Mouse (Mus musculus) kidney, embryonic 15.5 days (tissue): ENCODE measurements around the gene Bst2. TPM values are rescaled to one million over a fixed set of nuclear protein-coding genes. Genes with fewer than 3 reads are reported as not detected.

Experiments used
- ATAC-seq: fragments of 200-750 bp; cut with Nextera tagmentation; replicated peaks from 2 replicates; pipeline ENCODE4 v1.8.0; 2017; ENCODE audit warnings: moderate TSS enrichment; ENCODE audit not compliant: low FRiP score
- H3K27ac ChIP-seq: fragments of 300-500 bp; sonication (generic); 2 replicates; pipeline ENCODE4 v1.5.1; 2015; ENCODE audit warnings: mild to moderate bottlenecking, inconsistent platforms
- H3K27me3 ChIP-seq: fragments of 300-500 bp; sonication (generic); 2 replicates; pipeline ENCODE4 v1.6.1; 2015; ENCODE audit warnings: inconsistent platforms
- H3K36me3 ChIP-seq: fragments of 300-500 bp; sonication (generic); 2 replicates; pipeline ENCODE4 v1.6.1; 2015; ENCODE audit warnings: inconsistent platforms
- H3K4me1 ChIP-seq: fragments of 300-500 bp; sonication (generic); 2 replicates; pipeline ENCODE4 v1.6.1; 2015; ENCODE audit warnings: inconsistent platforms
- H3K4me2 ChIP-seq: fragments of 300-500 bp; sonication (generic); 2 replicates; pipeline ENCODE4 v1.6.1; 2015; ENCODE audit warnings: moderate library complexity, mild to moderate bottlenecking, inconsistent platforms
- H3K4me3 ChIP-seq: fragments of 300-500 bp; sonication (generic); replicated peaks from 2 replicates; pipeline ENCODE4 v1.5.1; 2015; ENCODE audit warnings: mild to moderate bottlenecking, inconsistent platforms
- H3K9ac ChIP-seq: fragments of 300-500 bp; sonication (generic); 2 replicates; pipeline ENCODE4 v1.6.1; 2015; ENCODE audit warnings: mild to moderate bottlenecking, inconsistent platforms
- H3K9me3 ChIP-seq: fragments of 300-500 bp; sonication (generic); replicated peaks from 2 replicates; pipeline ENCODE4 v1.6.1; 2016; ENCODE audit warnings: inconsistent platforms
- WGBS: fragments of 180-500 bp; shearing (Covaris S2); methylation state at CpG from one replicate; pipeline ENCODE4 v1.1.7; 2015; ENCODE audit warnings: mixed read lengths; 5-methylcytosine and 5-hydroxymethylcytosine counted together
- polyA plus RNA-seq: library from polyadenylated mRNA; unstranded; fragments of >200 nt; fragmentation: Nextera tagmentation; extraction: Ambion mirVana; gene quantifications from 2 replicates; pipeline ENCODE4 v1.2.1, GENCODE M21; 2015

Gene Bst2
- polyA plus RNA-seq, 1 experiment from 2014 or later: 53.0 TPM

DNA sequence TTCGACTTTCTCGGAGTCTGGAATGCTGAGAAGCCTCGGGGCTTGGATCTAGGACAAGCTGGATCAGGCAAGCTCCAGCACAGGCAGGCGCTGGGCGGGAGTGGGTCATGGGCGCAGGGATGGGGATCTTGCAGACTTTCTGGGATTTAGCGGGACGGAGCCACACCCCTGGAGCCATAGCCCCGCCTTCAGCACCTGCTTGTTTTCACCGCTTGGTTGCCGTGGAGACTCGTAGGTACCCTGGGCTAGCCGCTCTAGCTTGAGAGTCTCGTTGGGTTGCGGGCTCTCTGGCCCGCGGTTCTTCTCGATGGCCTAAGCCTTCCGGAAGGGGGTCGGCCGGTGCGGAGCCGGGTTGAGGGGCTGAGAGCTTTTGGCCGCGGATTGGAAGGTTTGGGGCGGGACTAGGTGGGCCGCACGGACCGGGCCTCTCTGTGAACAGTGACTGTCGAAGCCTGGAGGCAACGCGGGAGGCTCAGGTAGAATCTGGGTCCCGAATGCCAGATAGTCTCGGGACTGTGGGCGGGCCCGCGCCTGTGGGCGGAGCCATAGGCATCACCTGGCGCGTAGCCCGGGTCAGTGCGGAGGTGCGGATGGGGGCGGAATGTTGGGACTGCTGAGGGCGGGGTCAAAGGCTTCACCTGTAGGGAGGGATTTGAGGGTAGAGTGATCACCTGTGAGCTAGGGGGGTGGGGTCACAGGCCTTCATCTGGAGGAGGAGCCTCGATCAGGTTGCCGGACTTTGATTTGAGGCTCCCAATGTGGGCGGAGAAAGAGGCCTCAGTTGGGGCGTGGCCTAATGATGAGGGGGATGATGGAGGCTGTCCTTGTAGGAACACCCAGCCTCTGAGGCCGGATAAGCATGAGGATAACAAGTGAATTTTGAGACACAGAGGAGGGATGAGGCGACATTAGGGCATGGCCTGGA is 32.4 kb upstream of the Bst2 start:
- Histone ChIP-seq H3K36me3 (no peaks in the 10 kb centered on the region), H3K4me1 (peaks cover 34% of the 10 kb centered on the region), H3K9ac (peak overlapping the region; percentile 53), H3K4me3 (peak overlapping the region; percentile 62), H3K9me3 (no peaks in the 10 kb centered on the region), H3K27me3 (no peaks in the 10 kb centered on the region), H3K4me2 (peak overlapping the region; percentile 92), H3K27ac (peak overlapping the region; percentile 97)
- ATAC-seq: peak; percentile 79
- under 1% methylated on average over 51 of the region's 51 CpGs for WGBS

- peak overlapping the region; percentile 62 for H3K4me3 ChIP-seq
- H3K27me3 ChIP-seq: no peaks in the 10 kb centered on the region
- H3K36me3 ChIP-seq: no peaks in the 10 kb centered on the region
- peak overlapping the region; percentile 53; the same call in 1 of the 2 replicates for H3K9ac ChIP-seq
- peak overlapping the region; percentile 92 for H3K4me2 ChIP-seq
- H3K4me1 ChIP-seq: peaks cover 34% of the 10 kb centered on the region
- H3K27ac ChIP-seq: peak overlapping the region; percentile 97
- peaks cover 5% of the 10 kb centered on the region for H3K9me3 ChIP-seq
- WGBS: 26% methylated on average over 6 of the region's 6 CpGs
- no peak for ATAC-seq
These were observed 31.7 kb upstream of the Bst2 start for GRCm38 (mm10) chr8:71568941-71569340.

GRCm38 (mm10) chr8:71568387-71568937 is 31.2 kb upstream of the Bst2 start, which contains the start of gene Slc27a1:
Slc27a1 (plus strand) TSS chr8:71568882.
- Histone ChIP-seq H3K9me3 (peaks cover 5% of the 10 kb centered on the region), H3K4me1 (peaks cover 34% of the 10 kb centered on the region), H3K4me3 (peak within 1 kb of the TSS; percentile 62), H3K9ac (peak within 1 kb of the TSS; percentile 53), H3K4me2 (peak within 1 kb of the TSS; percentile 92), H3K36me3 (no peaks in the 10 kb centered on the region), H3K27me3 (no peaks in the 10 kb centered on the region), H3K27ac (peak within 1 kb of the TSS; percentile 97)
- peak; percentile 13; the same call in 1 of the 2 replicates for ATAC-seq
- 9% methylated on average over 13 of the region's 13 CpGs for WGBS

DNA sequence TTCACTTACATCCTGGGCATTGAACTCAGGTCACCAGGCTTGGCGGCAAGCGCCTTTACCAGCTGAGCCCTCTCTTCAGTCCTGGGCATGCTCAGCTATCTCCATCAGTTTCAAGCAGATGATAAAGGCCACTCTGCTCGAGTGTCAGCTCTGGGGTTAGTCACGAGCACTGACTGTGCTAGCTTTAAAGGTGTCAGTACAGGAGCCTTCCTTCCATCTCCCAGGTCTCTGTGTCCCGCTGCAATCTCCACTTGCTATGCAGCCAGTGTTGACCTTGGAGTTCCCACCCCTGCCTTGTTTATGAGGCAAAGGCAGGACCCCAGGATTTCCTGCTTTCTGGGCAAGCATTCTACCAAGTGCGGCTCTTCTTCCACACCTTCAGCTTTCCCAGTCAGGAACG is 30.3 kb upstream of the Bst2 start:
- H3K4me2 ChIP-seq: no peak overlapping the region
- WGBS: 69% methylated on average over 7 of the region's 7 CpGs
- H3K9me3 ChIP-seq: peaks cover 5% of the 10 kb centered on the region
- H3K9ac ChIP-seq: no peak overlapping the region
- H3K36me3 ChIP-seq: no peaks in the 10 kb centered on the region
- peak overlapping the region; percentile 97 for H3K27ac ChIP-seq
- peaks cover 8% of the 10 kb centered on the region for H3K27me3 ChIP-seq
- H3K4me1 ChIP-seq: peaks cover 34% of the 10 kb centered on the region
- no peak overlapping the region for H3K4me3 ChIP-seq
- no peak for ATAC-seq

DNA sequence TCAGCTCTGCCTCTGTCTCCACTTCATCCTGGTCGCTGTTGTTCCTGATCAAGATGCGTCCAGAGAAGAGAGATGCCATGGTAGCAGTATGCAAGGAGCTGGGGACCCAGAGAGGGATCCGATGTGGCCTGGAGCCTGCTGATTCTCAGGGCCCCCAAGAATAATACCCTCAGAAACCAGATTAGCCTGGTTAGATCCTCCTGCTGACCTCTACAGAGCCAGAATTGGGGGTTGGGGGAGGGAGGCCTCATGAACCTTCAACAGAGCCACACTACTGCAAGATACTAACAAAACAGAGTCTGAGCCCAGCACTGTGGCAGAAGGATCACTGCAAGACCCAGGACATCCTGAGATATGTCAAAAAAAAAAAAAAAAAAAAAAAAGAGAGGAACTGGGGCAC is 29.2 kb upstream of the Bst2 start, which contains the start of gene Nxnl1:
TSS of gene Nxnl1 (minus strand) at position 101 of the 400 bp plus-strand sequence.
- H3K36me3 ChIP-seq: no peaks in the 10 kb centered on the region
- peaks cover 37% of the 10 kb centered on the region for H3K4me1 ChIP-seq
- H3K4me2 ChIP-seq: no peak within 1 kb of the TSS
- no peak within 1 kb of the TSS for H3K4me3 ChIP-seq
- peaks cover 5% of the 10 kb centered on the region for H3K9me3 ChIP-seq
- ATAC-seq: no peak
- H3K9ac ChIP-seq: no peak within 1 kb of the TSS
- peak within 1 kb of the TSS; percentile 97; the same call in 1 of the 2 replicates for H3K27ac ChIP-seq
- WGBS: 77% methylated on average over 3 of the region's 3 CpGs
- H3K27me3 ChIP-seq: peaks cover 19% of the 10 kb centered on the region

DNA sequence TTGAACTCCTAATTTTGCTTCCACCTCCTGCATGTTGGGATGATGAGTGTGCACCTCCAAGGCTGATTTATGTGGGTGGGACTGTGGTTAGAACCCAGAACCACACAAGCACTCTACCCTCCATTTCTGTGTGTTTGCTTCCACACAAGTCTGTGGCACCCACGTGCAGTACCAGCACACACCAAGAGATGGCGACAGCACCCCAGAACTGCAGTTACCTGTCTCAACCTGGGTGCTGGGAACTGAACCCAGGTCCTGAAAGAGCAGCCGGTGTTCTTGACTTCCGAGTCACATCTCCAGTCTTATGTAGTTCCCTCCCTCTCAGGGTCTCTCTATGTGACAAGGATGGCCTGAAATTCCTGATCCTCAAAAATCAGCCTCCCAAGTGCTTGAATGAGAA is 26.7 kb upstream of the Bst2 start:
- no peaks in the 10 kb centered on the region for H3K36me3 ChIP-seq
- H3K27me3 ChIP-seq: peaks cover 42% of the 10 kb centered on the region
- no peak overlapping the region for H3K4me2 ChIP-seq
- no peak overlapping the region for H3K9ac ChIP-seq
- no peak overlapping the region for H3K27ac ChIP-seq
- ATAC-seq: no peak
- peaks cover 29% of the 10 kb centered on the region for H3K4me1 ChIP-seq
- H3K4me3 ChIP-seq: no peak overlapping the region
- 91% methylated on average over 4 of the region's 4 CpGs for WGBS
- peaks cover 5% of the 10 kb centered on the region for H3K9me3 ChIP-seq

- Histone ChIP-seq H3K27ac (no peak overlapping the region), H3K4me2 (peak overlapping the region; percentile 52), H3K4me3 (peak overlapping the region; percentile 18), H3K9ac (no peak overlapping the region), H3K27me3 (peaks cover 54% of the 10 kb centered on the region), H3K4me1 (peaks cover 27% of the 10 kb centered on the region), H3K9me3 (peaks cover 5% of the 10 kb centered on the region), H3K36me3 (no peaks in the 10 kb centered on the region)
- 1% methylated on average over 33 of the region's 33 CpGs for WGBS
- 0 out of 2 replicates have a peak, but pooled peaks have one; percentile 23 for ATAC-seq
These were observed 25.5 kb upstream of the Bst2 start for GRCm38 (mm10) chr8:71562751-71563150.

DNA sequence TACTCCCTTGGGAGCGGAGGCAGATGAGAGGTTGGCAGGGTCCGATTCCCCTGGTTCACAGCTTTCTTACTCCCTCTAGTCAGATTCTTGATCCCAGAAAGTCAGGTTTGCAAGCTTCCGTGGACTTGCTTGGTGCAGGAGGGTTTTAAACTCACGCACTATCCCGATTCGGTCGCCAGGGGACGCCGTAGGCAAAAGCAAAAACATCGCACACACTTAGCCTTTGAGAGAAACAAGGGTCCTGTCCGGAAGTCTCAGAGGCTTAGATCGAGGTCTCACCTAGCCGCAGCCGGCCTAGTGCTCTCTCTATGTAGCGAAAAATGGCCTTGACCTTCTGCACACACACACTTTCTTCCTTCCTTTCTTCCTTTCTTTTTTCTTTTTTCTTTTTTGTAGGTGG is 24.1 kb upstream of the Bst2 start:
- H3K36me3 ChIP-seq: no peaks in the 10 kb centered on the region
- no peak overlapping the region for H3K4me2 ChIP-seq
- peaks cover 67% of the 10 kb centered on the region for H3K27me3 ChIP-seq
- H3K4me3 ChIP-seq: no peak overlapping the region
- WGBS: 3% methylated on average over 15 of the region's 15 CpGs
- ATAC-seq: no peak
- no peak overlapping the region for H3K27ac ChIP-seq
- H3K9ac ChIP-seq: no peak overlapping the region
- H3K9me3 ChIP-seq: peaks cover 5% of the 10 kb centered on the region
- peaks cover 25% of the 10 kb centered on the region for H3K4me1 ChIP-seq

DNA sequence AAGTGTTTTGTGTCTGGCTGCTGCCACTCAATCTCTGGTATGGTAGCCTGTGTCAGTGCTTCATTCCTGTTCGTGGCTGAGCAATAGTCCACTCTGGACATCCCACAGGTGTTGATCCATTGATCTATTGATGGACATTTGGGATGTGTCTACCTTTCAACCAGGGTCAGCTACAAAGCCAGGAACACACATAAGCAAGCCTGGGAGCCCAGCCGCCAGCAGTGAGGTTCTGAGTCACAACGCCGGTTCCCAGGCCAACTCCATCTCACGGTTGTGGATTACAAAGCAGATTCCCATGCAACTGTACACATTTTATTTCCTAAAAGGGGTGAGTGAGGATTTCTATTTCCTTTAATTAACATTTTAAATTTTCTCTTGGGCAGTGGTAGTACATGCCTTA is 23.5 kb upstream of the Bst2 start:
- Histone ChIP-seq H3K4me2 (no peak overlapping the region), H3K9me3 (peaks cover 5% of the 10 kb centered on the region), H3K4me3 (no peak overlapping the region), H3K9ac (no peak overlapping the region), H3K27ac (no peak overlapping the region), H3K27me3 (peaks cover 71% of the 10 kb centered on the region), H3K36me3 (no peaks in the 10 kb centered on the region), H3K4me1 (peaks cover 25% of the 10 kb centered on the region)
- WGBS: 84% methylated on average over 5 of the region's 5 CpGs
- no peak for ATAC-seq

DNA sequence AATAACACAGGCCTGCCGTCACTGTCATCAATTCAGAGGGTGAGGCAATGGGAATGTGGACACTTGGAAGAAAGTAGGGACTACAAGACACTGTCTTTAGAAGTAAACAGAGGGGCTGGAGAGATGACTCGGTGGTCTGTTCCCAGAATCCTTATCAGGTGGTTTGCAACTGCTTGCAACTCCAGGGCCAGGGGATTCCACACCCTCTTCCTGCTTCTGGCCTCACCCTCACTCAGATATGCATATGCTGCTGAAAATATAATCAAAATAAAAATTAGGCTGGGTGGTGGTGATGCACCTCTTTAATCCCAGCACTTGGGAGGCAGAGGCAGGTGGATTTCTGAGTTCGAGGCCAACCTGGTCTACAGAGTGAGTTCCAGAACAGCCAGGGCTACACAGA is 22.8 kb upstream of the Bst2 start:
- 73% methylated on average over 3 of the region's 3 CpGs for WGBS
- no peak overlapping the region for H3K27ac ChIP-seq
- peaks cover 71% of the 10 kb centered on the region for H3K27me3 ChIP-seq
- no peak overlapping the region for H3K4me3 ChIP-seq
- H3K4me1 ChIP-seq: peaks cover 25% of the 10 kb centered on the region
- no peaks in the 10 kb centered on the region for H3K36me3 ChIP-seq
- no peak overlapping the region for H3K9ac ChIP-seq
- no peak for ATAC-seq
- H3K9me3 ChIP-seq: peaks cover 5% of the 10 kb centered on the region
- no peak overlapping the region for H3K4me2 ChIP-seq

DNA sequence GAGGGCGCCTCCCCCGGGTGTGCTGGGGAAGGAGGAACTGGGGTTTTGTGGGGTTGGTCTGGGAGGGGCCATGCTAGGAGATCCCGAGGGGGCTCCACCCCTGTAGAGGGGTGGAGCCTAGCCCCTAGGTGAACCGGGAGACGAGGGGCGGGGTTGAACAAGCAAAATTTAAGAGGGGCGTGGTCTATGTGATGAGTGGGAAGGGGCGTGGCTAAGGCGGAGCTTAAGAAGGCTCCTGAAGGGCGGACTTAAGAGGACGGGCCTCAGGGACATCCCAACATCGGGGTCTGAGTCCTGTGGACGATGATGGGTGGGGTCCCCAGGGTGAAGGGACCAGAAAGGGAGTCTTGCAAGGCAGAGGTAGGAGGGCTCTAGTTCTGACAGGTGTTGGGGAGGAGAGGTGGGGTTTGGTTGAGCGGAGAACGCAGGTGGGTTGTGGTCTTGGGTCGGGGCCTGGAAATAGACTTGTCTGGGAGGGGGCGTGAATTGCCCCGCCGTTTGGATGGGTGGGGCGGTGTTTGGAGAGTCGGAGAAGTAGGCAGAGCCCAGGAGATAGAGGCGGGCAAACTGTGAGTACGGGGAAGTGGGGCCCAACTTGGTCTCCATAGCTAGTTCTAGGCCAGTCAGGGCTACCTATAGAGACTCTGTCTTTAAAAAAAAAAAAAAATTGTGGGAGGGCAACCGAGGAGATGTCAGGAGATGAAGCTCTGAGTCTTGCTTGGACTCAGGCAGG is 21.9 kb upstream of the Bst2 start:
- peak overlapping the region; percentile 50 for H3K9ac ChIP-seq
- no peak overlapping the region for H3K27ac ChIP-seq
- ATAC-seq: peak; percentile 77
- peak overlapping the region; percentile 88 for H3K4me2 ChIP-seq
- H3K4me3 ChIP-seq: peak overlapping the region; percentile 54
- peaks cover 32% of the 10 kb centered on the region for H3K4me1 ChIP-seq
- peaks cover 1% of the 10 kb centered on the region; the same call in 1 of the 2 replicates for H3K9me3 ChIP-seq
- no peaks in the 10 kb centered on the region for H3K36me3 ChIP-seq
- 1% methylated on average over 24 of the region's 24 CpGs for WGBS
- H3K27me3 ChIP-seq: peaks cover 71% of the 10 kb centered on the region
